Mouse (Mus musculus): ENCODE measurements around the gene Tac4.

Tac4 gene

GRCm38 (mm10) chr11:95261178-95261751 lies at the start of gene Tac4:
TSS of gene Tac4 (plus strand) at chr11:95261529.
- no peak for DNase-seq (ENCODE audit: low spot score)

GRCm38 (mm10) chr11:95213607-95214006 lies 47.7 kb upstream of the Tac4 start:
- DNase-seq (ENCODE audit: low spot score): no peak

GRCm38 (mm10) chr11:95214305-95214704 lies 47.0 kb upstream of the Tac4 start:
- DNase-seq (ENCODE audit: low spot score): no peak

GRCm38 (mm10) chr11:95216193-95216592 lies 45.1 kb upstream of the Tac4 start:
- no peak for DNase-seq (ENCODE audit: low spot score)

- no peak for DNase-seq (ENCODE audit: low spot score)
Measured at GRCm38 (mm10) chr11:95219111-95219510, 42.2 kb upstream of the Tac4 start.

- DNase-seq (ENCODE audit: low spot score): peak; percentile 9
Measured at GRCm38 (mm10) chr11:95223473-95223872, 37.9 kb upstream of the Tac4 start.

GRCm38 (mm10) chr11:95224124-95224893 lies 37.0 kb upstream of the Tac4 start:
- DNase-seq (ENCODE audit: low spot score): no peak

GRCm38 (mm10) chr11:95225448-95225847 lies 35.9 kb upstream of the Tac4 start:
- DNase-seq (ENCODE audit: low spot score): no peak

- no peak for DNase-seq (ENCODE audit: low spot score)
Measured at GRCm38 (mm10) chr11:95227467-95227866, 33.9 kb upstream of the Tac4 start.

GRCm38 (mm10) chr11:95231688-95232328 lies 29.5 kb upstream of the Tac4 start:
- peak; percentile 73 for DNase-seq (ENCODE audit: low spot score)

GRCm38 (mm10) chr11:95232329-95232696 lies 29.0 kb upstream of the Tac4 start:
- no peak for DNase-seq (ENCODE audit: low spot score)

GRCm38 (mm10) chr11:95238477-95238876 lies 22.9 kb upstream of the Tac4 start:
- no peak for DNase-seq (ENCODE audit: low spot score)

- DNase-seq (ENCODE audit: low spot score): no peak
Measured at GRCm38 (mm10) chr11:95242653-95243052, 18.7 kb upstream of the Tac4 start.

- no peak for DNase-seq (ENCODE audit: low spot score)
Measured at GRCm38 (mm10) chr11:95245456-95245855, 15.9 kb upstream of the Tac4 start.

GRCm38 (mm10) chr11:95247065-95247464 lies 14.3 kb upstream of the Tac4 start:
- no peak for DNase-seq (ENCODE audit: low spot score)

- DNase-seq (ENCODE audit: low spot score): no peak
Measured at GRCm38 (mm10) chr11:95250110-95250509, 11.2 kb upstream of the Tac4 start.

- DNase-seq (ENCODE audit: low spot score): peak; percentile 75
Measured at GRCm38 (mm10) chr11:95251295-95251694, 10.0 kb upstream of the Tac4 start.

- DNase-seq (ENCODE audit: low spot score): no peak
Measured at GRCm38 (mm10) chr11:95252104-95252503, 9.2 kb upstream of the Tac4 start.

- no peak for DNase-seq (ENCODE audit: low spot score)
Measured at GRCm38 (mm10) chr11:95254165-95254564, 7.2 kb upstream of the Tac4 start.

- DNase-seq (ENCODE audit: low spot score): no peak
Measured at GRCm38 (mm10) chr11:95255747-95256146, 5.6 kb upstream of the Tac4 start.

GRCm38 (mm10) chr11:95257930-95258329 lies 3.4 kb upstream of the Tac4 start:
- DNase-seq (ENCODE audit: low spot score): no peak

GRCm38 (mm10) chr11:95258490-95258889 lies 2.8 kb upstream of the Tac4 start:
- DNase-seq (ENCODE audit: low spot score): peak; percentile 85

All from urinary bladder, postnatal 25 days (tissue).